Mouse (Mus musculus) megakaryocyte, embryonic 14.5 days (primary cell): ENCODE data around the gene Clpx.

Experiments
- FLI1 ChIP-seq: IDR thresholded peaks from 2 replicates; pipeline ENCODE4 v1.6.1; 2012; ENCODE audit warnings: low read length, inconsistent platforms, mixed read lengths
- GATA1 ChIP-seq: IDR thresholded peaks from 3 replicates; pipeline ENCODE4 v1.6.1; 2012; ENCODE audit warnings: mixed read lengths, low read length, inconsistent platforms, borderline replicate concordance

DNA sequence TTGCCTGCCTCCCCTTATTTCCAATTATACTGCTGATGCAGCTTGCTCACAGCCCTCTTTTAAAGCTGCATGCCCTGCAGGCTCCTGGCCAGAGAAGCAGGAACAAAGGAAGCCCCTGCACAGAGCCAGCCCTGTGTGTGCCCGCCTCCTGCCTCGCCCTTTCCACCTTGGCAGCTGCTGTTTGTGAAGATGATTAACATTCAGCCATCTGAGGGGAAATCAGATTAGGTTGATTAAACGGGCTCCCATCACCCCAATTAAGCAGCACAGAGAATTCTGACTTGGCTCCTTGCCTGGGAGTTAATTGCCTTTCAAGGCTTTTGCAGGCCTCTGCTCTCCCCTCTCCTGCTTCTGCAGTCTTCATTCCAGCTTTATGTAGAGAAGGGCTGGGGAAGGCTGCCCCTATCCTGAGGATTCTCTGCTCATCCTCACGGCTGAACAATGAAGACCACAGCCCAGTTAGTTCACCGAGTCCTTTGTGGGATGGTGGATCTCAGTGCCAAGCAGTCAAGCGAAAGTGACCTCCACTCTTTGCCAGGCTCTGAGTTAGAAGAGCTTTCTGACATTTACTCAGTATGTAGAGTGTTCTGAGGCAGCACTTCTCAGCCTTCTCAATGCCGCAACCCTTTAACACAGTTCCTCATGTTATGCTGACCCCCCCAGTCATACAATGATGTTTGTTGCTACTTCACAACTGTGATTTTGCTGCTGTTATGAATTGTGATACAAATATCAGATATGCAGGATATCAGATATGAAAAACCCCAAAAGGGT lies 26.1 kb upstream of the Clpx start:
- TF ChIP-seq GATA1 = no peak
- no peak for TF ChIP-seq FLI1
